Mouse (Mus musculus): ENCODE measurements around the gene Etl4. TPM values are rescaled to one million over a fixed set of nuclear protein-coding genes. Genes with fewer than 3 reads are reported as not detected.

Gene Etl4
- polyA plus RNA-seq, 1 experiment from 2014 or later = 5.9 TPM

GRCm38 (mm10) chr2:20486137-20486788 is 576.7 kb downstream of the Etl4 start:
- Histone ChIP-seq H3K79me2 (ENCODE audit: inconsistent target) (no peaks in the 10 kb centered on the region), H3K4me3 (ENCODE audit: inconsistent target) (no peak overlapping the region), H3K36me3 (ENCODE audit: inconsistent target) (no peaks in the 10 kb centered on the region), H3K27ac (no peak overlapping the region)
- 49% methylated on average over 2 of the region's 2 CpGs for WGBS (ENCODE audit: missing documents)

GRCm38 (mm10) chr2:20489090-20489489 is 579.5 kb downstream of the Etl4 start:
- 48% methylated on average over 3 of the region's 3 CpGs for WGBS (ENCODE audit: missing documents)

DNA sequence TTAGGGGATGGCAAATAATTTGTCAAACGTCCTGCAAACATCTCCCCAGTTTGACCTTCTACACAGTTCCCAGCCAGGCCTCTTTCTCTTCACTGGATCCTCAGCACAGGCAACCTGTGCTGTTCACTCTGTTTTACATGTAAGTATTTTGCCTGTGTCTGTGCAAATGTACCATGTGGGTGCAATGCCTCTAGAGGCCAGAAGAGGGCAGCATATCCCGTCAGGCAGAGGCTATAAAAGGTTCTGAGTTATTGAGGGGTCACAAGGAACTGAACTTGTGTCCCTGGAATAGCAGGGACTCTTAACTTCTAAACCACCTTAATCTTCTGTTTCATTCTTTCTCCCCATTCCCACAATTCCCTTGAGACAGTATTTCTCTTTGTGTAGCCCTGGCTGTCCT is 582.5 kb downstream of the Etl4 start:
- WGBS (ENCODE audit: missing documents) = 38% methylated on average over 2 of the region's 2 CpGs
- no peaks in the 10 kb centered on the region for H3K79me2 ChIP-seq (ENCODE audit: inconsistent target)
- no peaks in the 10 kb centered on the region for H3K36me3 ChIP-seq (ENCODE audit: inconsistent target)
- no peak overlapping the region for H3K27ac ChIP-seq
- H3K4me3 ChIP-seq (ENCODE audit: inconsistent target) = no peak overlapping the region

More at GRCm38 (mm10) chr2:20489090-20489489, 579.5 kb downstream of the Etl4 start:
- Histone ChIP-seq H3K4me3 (ENCODE audit: inconsistent target) (no peak overlapping the region), H3K27ac (no peak overlapping the region), H3K36me3 (ENCODE audit: inconsistent target) (no peaks in the 10 kb centered on the region), H3K79me2 (ENCODE audit: inconsistent target) (no peaks in the 10 kb centered on the region)

DNA sequence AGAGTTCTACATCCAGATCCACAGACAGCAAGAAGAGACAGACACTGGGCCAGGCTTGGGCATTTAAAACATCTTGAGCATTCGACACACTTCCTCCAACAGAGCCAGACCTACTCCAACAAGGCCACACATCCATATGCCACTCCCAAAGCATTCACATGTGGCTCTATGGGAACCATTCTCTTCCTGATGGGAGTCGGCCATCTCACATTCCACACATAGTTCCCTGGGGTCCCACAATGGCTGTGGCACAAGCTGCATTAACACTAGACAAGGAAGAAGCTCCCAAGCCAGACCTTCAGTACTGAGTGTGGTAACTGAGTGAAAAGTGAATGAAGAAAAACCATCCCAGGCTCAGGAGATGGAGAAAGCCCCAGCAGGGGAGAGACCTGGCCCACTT is 584.2 kb downstream of the Etl4 start:
- H3K79me2 ChIP-seq (ENCODE audit: inconsistent target) = no peaks in the 10 kb centered on the region
- WGBS (ENCODE audit: missing documents) = 85% methylated on average over 2 of the region's 2 CpGs
- H3K36me3 ChIP-seq (ENCODE audit: inconsistent target) = no peaks in the 10 kb centered on the region
- H3K4me3 ChIP-seq (ENCODE audit: inconsistent target) = no peak overlapping the region
- H3K27ac ChIP-seq = no peak overlapping the region

DNA sequence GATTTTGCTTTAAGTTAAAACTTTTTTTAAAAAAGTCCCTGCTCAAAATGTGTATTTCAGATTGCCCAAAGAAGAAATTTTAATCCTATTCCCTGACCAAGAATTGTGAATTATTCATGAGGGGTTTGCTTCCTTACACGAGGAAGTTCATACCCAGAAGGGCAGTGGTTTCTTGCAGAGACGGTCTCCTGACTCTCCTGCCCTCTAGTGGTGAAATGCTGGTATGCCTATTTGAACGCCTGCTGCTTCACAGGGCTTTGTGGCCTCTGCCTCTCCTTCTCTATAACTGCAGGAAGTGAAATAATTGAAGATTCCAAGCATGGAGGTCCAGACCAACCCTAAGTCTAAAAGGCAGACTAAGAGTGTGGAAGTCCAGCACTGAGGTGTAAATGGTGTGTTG is 585.1 kb downstream of the Etl4 start:
- Histone ChIP-seq H3K36me3 (ENCODE audit: inconsistent target) (no peaks in the 10 kb centered on the region), H3K4me3 (ENCODE audit: inconsistent target) (no peak overlapping the region), H3K27ac (no peak overlapping the region), H3K79me2 (ENCODE audit: inconsistent target) (no peaks in the 10 kb centered on the region)
- 17% methylated on average over 3 of the region's 3 CpGs for WGBS (ENCODE audit: missing documents)

DNA sequence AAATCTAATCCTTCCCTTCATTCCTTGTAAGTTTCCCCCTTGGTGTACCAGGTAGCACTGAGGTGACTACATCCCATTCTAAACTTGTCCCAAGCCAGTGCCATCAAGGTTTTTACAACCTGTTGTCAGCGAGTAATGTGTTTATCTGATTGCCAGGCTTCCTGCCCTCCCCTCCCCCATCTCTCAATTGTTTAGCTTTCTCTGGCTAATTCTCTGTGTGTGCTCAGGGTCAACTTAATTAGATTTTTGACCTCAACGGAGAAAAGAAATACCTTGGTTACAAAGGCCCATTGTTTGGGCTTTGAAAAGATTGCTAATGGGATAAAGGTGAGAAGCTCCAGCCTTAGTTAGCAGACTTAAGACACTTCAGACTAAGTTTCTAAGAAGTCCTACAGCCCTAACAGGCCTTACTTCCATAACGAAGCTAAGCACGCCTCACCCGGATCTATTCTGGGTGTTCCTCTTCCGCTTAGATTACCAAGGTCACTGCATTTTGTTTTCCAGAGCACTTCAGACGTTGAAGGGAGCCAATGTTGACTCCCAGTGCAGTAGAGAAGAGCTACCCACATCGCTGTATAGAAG is 586.7 kb downstream of the Etl4 start:
- no peaks in the 10 kb centered on the region for H3K79me2 ChIP-seq (ENCODE audit: inconsistent target)
- no peak overlapping the region for H3K27ac ChIP-seq
- no peaks in the 10 kb centered on the region for H3K36me3 ChIP-seq (ENCODE audit: inconsistent target)
- no peak overlapping the region for H3K4me3 ChIP-seq (ENCODE audit: inconsistent target)
- WGBS (ENCODE audit: missing documents) = 82% methylated on average over 8 of the region's 8 CpGs

- Histone ChIP-seq H3K27ac (no peak overlapping the region), H3K4me3 (ENCODE audit: inconsistent target) (no peak overlapping the region), H3K79me2 (ENCODE audit: inconsistent target) (no peaks in the 10 kb centered on the region), H3K36me3 (ENCODE audit: inconsistent target) (no peaks in the 10 kb centered on the region)
- 65% methylated on average over 6 of the region's 6 CpGs for WGBS (ENCODE audit: missing documents)
Observed at GRCm38 (mm10) chr2:20507832-20508723, 598.5 kb downstream of the Etl4 start.

GRCm38 (mm10) chr2:20508724-20509052 is 599.1 kb downstream of the Etl4 start:
- Histone ChIP-seq H3K79me2 (ENCODE audit: inconsistent target) (no peaks in the 10 kb centered on the region), H3K36me3 (ENCODE audit: inconsistent target) (no peaks in the 10 kb centered on the region), H3K27ac (no peak overlapping the region), H3K4me3 (ENCODE audit: inconsistent target) (no peak overlapping the region)
- 67% methylated on average over 3 of the region's 3 CpGs for WGBS (ENCODE audit: missing documents)

DNA sequence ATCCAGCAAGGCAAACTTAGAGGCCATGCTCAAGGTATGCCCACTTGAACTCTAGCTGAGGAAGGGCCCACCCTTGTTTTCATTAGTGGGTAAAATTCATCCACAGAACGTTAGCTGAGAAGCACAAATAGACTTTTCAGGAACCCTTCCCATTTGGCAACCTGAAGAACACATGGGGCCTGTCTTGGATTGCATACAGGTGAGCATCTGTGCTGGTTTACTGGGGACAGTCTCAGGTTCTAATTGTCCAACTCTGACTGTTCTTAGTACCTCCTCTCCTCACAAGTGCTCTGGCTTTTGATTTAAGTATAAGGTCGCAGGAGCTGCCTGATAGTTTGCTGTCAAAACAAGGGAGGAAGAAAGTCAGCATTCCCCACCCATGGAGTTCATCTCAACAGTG is 600.5 kb downstream of the Etl4 start:
- no peak overlapping the region for H3K27ac ChIP-seq
- 82% methylated on average over 2 of the region's 2 CpGs for WGBS (ENCODE audit: missing documents)
- H3K36me3 ChIP-seq (ENCODE audit: inconsistent target) = no peaks in the 10 kb centered on the region
- no peaks in the 10 kb centered on the region for H3K79me2 ChIP-seq (ENCODE audit: inconsistent target)
- H3K4me3 ChIP-seq (ENCODE audit: inconsistent target) = no peak overlapping the region

GRCm38 (mm10) chr2:20516270-20516865 is 606.8 kb downstream of the Etl4 start:
- no peak overlapping the region for H3K27ac ChIP-seq
- H3K4me3 ChIP-seq (ENCODE audit: inconsistent target) = no peak overlapping the region
- H3K36me3 ChIP-seq (ENCODE audit: inconsistent target) = no peaks in the 10 kb centered on the region
- 90% methylated on average over 8 of the region's 8 CpGs for WGBS (ENCODE audit: missing documents)
- H3K79me2 ChIP-seq (ENCODE audit: inconsistent target) = no peaks in the 10 kb centered on the region

DNA sequence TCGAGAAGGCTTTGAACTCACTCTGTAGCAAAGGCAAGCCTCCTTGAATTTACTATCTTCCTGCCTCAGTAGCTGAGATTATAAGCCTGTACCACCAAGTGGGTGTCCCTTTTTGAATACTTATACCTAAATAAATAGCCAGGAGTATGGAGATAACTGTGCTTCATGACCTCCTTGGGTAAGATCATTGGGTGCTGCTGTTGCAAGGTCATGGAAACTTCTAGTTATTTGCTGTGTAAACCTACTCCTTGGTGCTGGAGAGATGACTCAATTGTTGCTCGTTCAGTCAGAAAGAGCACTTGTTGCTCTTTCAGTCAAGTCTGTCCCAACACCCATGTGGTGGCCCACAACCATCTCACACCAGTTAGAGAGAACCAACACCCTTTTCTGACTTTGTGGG is 608.3 kb downstream of the Etl4 start:
- Histone ChIP-seq H3K4me3 (ENCODE audit: inconsistent target) (no peak overlapping the region), H3K79me2 (ENCODE audit: inconsistent target) (no peaks in the 10 kb centered on the region), H3K36me3 (ENCODE audit: inconsistent target) (no peaks in the 10 kb centered on the region), H3K27ac (no peak overlapping the region)
- WGBS (ENCODE audit: missing documents) = 70% methylated on average over 2 of the region's 2 CpGs

DNA sequence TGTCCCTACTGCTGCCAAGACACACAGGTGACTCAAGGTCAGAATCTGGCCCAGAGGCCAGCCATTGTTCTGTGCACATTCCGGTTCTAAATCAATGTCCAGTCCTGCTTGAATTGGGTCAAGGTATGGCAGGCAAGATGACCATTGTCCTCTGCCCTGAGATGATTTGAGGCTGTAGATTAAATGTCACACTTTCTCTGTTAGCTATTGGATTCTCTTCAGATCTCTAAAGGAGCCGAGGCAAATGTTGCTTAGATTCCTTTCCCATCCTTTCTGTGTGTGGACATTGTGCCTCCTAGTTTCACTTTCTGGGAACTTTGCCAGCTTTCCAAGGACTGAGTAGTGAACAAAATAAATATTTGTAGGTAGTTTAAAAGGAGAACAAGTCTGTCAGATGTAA is 608.9 kb downstream of the Etl4 start:
- WGBS (ENCODE audit: missing documents) = 88% methylated on average over 2 of the region's 2 CpGs
- Histone ChIP-seq H3K4me3 (ENCODE audit: inconsistent target) (no peak overlapping the region), H3K27ac (no peak overlapping the region), H3K79me2 (ENCODE audit: inconsistent target) (no peaks in the 10 kb centered on the region), H3K36me3 (ENCODE audit: inconsistent target) (no peaks in the 10 kb centered on the region)

DNA sequence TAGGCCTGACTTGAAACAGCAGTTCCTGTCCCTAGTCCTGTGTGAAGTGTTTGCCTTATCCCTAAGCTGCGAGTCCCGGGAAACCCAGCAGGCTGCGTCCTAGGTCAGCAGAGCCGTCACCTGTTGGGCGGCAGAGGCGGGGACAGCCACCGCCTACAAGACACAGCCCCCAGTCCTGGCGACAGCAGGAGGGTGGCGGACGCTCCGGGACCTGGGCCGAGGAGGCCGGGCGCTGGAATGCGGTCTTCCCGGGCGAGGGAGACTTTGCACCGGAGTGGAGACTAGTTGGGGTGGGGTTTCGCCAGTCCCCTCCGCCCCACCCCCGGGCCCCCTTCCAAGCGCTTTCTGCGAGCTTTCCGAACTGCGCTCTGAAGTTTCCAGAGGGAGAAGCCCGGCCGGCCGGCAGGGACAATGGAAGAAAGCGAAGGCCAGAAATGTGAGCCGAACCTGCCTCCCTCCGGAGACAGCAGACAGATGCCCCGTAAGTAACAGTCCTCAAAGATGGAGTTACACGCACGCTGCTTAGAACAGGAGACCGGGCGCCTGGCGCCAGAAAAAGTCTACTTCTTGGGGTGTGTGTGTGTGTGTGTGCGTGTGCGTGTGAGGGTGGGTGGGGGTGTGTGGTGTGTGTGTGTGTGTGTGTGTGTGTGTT is 610.0 kb downstream of the Etl4 start:
- no peaks in the 10 kb centered on the region for H3K36me3 ChIP-seq (ENCODE audit: inconsistent target)
- no peak overlapping the region for H3K27ac ChIP-seq
- 8% methylated on average over 39 of the region's 39 CpGs for WGBS (ENCODE audit: missing documents)
- no peak overlapping the region for H3K4me3 ChIP-seq (ENCODE audit: inconsistent target)
- no peaks in the 10 kb centered on the region for H3K79me2 ChIP-seq (ENCODE audit: inconsistent target)

GRCm38 (mm10) chr2:20520099-20520475 is 610.5 kb downstream of the Etl4 start:
- no peak overlapping the region for H3K27ac ChIP-seq
- no peaks in the 10 kb centered on the region for H3K79me2 ChIP-seq (ENCODE audit: inconsistent target)
- H3K4me3 ChIP-seq (ENCODE audit: inconsistent target) = no peak overlapping the region
- H3K36me3 ChIP-seq (ENCODE audit: inconsistent target) = no peaks in the 10 kb centered on the region
- WGBS (ENCODE audit: missing documents) = 2% methylated on average over 12 of the region's 12 CpGs
